Mouse (Mus musculus): ENCODE results near the gene Gm7247.
"Not testable (repeated sequence)": the region's sequence is repeated elsewhere in the genome, so short reads cannot be mapped to it uniquely, and the experiment has no call there.

The Gm7247 gene

DNA sequence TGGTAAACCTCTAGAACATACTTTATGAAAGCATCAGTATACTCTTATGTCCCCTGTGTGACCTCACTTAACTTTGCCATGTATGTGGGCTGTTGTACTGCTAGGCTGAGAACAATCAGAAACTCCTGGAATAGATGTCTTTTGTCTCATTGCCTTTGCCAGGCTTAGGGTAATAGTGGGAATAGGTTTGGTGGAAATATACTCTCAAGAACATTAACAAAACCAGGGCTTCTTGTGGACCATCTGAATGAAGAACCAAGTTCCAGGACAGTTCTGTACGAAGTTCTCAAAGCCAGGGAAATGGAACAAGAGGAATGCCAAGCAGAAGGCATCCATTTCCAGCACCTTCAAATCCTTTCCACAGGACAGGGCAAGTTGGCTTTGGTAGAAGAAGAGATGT is at the start of gene Gm7247:
TSS of gene Gm7247 (plus strand) at position 301 of the 400 bp plus-strand sequence.
- no peak for DNase-seq (ENCODE audit: low read depth, low spot score)

DNA sequence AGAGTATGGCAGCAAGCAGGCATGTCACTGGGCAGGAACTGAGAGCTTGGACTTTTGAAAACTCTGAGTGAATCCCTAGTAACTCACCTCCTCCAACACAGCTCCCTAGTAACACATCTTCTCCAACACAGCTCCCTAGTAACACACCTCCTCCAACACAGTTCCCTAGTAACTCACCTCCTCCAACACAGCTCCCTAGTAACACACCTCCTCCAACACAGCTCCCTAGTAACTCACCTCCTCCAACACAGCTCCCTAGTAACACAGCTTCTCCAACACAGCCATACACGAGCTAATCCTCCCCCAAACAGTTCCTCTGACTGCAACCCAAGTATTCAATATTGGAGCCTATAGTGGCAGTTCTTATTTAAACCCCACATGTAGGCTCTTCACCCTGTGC is 37.6 kb upstream of the Gm7247 start:
- DNase-seq (ENCODE audit: low read depth, low spot score) = no peak

DNA sequence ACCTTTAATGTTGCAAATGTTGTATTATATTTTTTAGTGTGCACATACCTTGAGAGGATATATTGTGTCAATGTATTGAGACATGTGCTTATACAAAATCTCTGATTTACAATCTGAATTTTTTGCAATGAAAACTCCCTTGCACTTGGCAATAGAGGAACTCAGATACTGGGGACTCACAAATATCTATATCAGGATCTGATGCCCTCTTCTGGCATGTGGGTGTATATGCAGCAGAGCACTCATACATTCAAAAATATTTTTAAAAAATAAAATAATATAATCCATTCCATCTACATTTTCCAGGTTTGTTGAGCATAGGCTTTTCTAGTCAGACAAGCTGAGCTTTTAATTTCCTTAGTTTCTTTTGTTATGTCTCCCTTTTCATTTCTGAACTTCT is 15.5 kb upstream of the Gm7247 start:
- no peak for DNase-seq (ENCODE audit: low read depth, low spot score)

DNA sequence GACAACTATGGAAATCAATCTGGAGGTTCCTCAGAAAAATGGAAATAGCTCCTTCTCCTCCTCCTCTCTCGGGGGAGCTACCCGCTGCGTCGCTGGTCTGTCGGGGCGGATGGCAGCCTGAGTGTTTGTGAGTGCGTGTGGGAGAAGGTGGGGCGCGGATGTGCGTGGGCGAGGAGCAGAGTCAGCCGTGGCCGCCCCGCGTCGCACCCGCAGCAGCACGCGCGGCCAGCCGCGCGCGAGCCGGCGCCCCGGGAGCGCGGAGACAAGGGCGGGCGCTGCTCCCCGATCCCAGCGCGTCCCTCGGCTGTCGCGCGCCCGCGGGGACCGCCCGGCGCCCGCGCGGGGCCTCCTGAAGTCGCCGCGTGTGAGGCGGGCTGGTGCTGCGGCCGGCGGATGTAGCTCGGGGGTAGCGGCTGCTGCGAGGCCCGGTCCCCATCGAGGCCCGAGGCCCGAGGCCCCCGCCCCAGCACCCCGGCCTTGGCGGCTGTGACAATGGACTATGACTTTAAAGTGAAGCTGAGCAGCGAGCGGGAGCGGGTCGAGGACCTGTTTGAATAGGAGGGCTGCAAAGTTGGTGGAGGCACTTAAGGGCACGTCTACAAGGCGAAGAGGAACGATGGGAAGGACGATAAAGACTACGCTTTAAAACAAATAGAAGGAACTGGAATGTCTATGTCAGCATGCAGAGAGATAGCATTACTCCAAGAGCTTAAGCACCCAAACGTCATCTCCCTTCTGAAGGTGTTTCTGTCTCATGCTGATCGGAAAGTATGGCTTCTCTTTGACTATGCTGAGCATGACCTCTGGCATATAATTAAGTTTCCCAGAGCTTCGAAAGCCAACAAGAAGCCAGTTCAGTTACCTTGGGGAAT is 3.2 kb upstream of the Gm7247 start:
- DNase-seq (ENCODE audit: low read depth, low spot score) = peak; percentile 2

DNA sequence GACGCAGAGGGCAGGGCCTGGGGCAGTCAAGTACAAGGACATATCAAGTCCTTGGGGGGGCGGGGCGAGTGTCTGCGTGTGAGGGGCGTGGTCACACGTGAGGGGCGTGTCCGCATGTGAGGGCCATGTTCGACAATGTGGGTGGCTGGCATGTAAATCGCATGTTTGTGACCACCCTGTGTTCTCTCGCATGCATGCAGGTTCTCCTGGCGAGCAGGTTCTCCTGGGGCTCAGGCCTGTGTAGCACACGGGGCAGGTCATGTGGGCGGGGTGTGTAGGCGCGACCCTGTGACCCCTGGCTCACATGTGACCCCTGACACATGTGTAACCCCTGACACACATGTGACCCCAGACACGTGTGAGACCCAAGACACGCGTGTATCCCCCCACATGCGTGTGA is 21.2 kb downstream of the Gm7247 start:
- DNase-seq (ENCODE audit: low read depth, low spot score) = no peak

DNA sequence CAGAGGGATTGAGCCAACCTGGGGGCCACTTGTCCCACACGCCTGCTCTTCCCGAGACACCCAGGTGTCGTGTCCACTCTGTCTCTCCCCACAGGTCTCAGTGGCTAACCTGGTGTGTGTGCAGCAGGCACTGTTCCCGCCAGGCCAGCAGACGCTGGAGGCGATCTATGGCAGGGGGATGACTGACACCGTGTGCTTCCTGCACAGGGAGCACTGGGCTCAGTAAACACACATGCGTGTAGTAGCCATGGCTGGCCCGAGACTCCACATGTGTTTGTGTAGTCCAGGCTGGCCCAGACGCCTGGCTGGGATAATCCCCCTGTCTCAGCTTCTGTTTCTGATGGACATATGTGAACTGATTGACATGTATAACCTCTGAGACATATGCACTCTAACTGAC is 22.8 kb downstream of the Gm7247 start:
- no peak for DNase-seq (ENCODE audit: low read depth, low spot score)

DNA sequence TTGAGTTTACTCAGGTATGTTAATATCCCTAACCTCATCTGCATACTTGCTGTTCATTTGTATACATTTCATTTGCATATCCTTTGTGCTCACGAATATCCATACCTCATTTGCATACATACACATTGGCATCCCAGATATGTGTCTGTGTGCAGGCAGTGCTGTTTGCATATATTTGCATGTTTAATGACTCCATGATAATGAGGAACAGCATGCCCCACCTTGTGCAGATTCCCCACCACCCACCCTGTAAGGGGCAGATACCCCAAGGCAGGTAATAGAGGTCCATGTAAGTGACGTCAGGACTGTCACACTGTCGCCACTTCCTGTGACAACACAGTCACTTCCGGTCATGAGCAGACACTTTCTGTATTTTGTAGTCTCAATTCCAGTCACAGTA is 24.2 kb downstream of the Gm7247 start:
- DNase-seq (ENCODE audit: low read depth, low spot score) = no peak

DNA sequence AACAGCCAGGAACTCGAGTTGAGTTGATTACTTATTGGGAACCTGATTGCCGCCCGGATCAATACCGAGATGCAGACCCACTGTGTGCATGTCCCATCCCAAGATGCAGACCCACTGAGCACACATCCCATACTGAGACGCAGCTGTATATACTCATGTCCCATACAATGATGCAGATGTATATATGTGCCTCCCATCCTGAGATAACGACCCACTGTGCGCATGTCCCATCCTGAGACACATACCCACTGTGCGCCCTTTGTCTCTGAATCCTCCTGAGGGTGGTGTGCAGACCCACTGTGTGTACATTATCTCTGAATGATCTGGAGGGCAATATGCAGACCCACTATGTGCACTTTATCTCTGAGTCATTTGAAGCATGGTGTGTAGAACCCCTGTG is 26.2 kb downstream of the Gm7247 start:
- no peak for DNase-seq (ENCODE audit: low read depth, low spot score)

DNA sequence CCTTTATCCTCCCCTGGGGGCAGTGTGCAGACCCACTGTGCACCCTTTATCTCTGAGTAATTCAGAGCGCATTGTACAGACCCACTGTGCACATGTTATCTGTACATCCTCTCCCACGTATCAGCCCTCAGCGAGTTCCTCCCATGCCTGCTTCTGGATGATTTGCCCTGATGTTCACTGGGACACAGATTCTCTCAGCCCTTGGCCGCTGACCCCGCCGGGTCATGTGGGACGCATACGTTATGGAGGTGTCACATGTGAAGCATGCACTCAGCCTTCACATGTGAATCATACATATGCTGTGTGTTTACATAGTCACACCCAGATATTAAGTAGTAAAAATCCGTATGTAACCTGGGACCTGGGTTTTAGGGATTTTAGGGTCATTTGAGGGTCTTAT is 26.7 kb downstream of the Gm7247 start:
- no peak for DNase-seq (ENCODE audit: low read depth, low spot score)

DNA sequence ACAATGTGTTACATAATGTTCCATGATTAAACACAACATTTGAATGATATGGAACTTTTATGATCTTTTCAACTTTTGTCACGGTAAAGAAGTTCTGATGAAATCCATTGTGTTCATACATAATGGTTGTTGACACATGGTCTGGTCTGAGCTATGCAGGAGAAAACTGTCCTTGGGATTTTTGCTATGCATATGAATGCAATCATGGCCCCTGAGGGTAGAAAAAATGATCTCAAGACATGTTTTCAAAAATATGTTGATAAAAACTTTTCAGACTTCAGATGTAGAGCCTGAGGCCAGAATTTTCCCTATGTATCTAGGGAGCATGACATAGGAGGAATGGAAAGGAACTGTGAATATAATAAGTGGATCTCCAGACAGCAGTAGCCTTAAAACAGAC is 49.0 kb downstream of the Gm7247 start, which contains the start of gene Vmn2r88:
TSS of gene Vmn2r88 (plus strand) at position 301 of the 400 bp plus-strand sequence.
- DNase-seq (ENCODE audit: low read depth, low spot score) = no peak

DNA sequence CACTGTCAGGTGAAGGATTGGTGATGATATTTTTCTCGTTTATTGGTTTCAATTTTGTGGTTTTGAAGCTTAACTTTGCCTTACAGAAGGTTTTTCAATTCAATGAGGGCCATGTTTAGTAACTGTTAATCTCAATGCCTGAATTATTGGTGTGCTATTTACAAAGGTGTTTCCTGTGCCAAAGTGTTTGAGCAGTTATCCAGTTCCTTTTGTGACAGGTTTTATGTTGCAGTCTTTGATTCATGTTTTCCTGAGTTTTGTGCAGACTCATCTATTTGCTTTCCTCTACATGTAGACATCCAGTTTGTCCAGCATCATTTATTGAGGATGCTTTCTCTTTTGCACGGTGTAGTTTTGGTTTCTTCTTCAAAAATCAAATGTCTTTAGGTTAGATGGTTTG is 62.3 kb downstream of the Gm7247 start:
- no peak for DNase-seq (ENCODE audit: low read depth, low spot score)

DNA sequence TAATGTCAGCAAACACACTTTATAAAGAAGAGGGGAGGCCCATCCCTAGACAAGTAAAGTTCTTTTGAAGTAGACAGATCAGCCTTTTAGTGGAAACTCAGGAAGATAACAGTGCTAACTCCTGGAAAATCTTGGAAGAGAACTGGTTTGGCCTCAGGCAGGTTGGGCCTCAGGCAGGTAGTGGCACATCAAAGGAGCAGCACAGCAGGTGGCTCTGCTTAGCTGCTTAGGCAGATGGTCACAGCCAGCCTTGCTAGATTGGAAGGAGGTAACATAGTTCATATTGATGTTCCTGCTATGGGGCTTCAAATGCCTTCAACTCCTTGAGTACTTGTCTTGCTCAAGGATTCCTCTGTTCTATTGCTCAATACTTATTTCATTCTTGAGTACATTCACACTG is 68.6 kb downstream of the Gm7247 start:
- DNase-seq (ENCODE audit: low read depth, low spot score) = not testable (repeated sequence)

DNA sequence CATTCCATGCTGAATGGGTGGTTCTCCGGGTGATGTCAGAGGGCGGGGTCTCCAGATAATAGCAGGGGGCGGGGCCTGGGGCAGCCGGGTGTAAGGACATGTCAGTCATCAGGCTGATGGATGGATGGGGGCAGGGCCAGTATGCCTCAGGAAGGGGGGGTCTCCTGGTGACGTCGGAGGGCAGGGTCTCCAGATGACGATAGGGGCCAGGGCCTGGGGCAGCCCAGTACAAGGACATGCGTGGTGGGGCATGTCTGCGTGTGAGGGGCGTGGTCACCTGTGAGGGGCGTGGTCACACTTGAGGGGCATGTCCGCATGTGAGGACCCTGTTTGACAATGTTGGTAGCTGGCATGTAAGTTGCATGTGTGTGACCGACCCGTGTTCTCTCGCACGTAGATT is 73.0 kb downstream of the Gm7247 start:
- no peak for DNase-seq (ENCODE audit: low read depth, low spot score)

DNA sequence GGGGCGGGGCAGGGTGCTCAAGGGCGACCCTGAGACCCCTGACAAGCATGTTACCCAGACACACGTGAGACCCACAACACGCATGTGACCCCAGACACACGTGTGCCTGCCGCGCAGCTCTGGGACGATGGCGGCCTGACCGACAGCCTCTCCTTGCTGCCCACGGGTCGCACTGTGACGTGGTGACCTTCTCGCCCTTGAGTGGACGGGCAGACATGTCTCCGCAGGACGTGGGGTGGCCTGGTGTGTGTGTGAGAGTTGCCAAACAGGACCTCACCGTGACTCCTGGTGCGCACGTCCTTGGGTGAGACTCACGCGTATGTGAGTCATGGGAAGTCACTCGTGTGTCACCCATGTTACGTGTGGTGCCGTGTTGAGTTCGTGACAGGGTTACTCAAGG is 73.5 kb downstream of the Gm7247 start:
- DNase-seq (ENCODE audit: low read depth, low spot score) = no peak

DNA sequence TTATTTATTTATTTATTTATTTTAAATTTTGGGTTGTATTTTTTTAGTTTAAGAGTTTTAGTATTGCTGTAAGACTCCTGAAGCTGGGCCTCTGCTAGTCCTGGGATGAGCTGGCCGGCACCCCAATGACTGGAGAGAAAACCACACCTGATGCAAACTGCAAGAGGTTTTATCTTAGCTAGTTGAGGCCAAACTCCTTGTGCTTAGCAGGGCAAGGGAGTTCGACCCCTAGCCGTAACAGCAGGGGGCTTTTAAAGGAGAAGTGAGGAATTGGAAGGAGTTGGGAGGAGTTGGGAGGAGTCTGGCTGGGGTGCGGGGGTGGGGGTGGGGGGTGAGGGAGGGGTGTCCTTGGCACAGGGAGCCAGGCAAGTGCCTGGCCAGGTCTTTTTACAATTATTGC is 77.4 kb downstream of the Gm7247 start:
- no peak for DNase-seq (ENCODE audit: low read depth, low spot score)

DNA sequence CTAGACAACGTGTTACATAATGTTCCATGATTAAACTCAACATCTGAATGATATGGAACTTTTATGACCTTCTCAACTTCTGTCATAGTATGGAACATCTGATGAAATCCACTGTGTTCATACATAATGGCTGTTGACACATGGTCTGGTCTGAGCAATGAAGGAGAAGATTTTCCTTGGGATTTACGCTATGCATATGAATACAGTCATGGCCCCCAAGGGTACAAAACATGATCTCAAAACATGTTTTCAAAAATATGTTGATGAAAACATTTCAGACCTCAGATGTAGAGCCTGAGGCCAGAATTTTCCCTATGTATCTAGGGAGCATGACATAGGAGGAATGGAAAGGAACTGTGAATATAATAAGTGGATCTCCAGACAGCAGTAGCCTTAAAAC is 90.0 kb downstream of the Gm7247 start, which contains the start of gene Vmn2r89:
TSS of gene Vmn2r89 (plus strand) at position 301 of the 400 bp plus-strand sequence.
- not testable (repeated sequence) for DNase-seq (ENCODE audit: low read depth, low spot score)

DNA sequence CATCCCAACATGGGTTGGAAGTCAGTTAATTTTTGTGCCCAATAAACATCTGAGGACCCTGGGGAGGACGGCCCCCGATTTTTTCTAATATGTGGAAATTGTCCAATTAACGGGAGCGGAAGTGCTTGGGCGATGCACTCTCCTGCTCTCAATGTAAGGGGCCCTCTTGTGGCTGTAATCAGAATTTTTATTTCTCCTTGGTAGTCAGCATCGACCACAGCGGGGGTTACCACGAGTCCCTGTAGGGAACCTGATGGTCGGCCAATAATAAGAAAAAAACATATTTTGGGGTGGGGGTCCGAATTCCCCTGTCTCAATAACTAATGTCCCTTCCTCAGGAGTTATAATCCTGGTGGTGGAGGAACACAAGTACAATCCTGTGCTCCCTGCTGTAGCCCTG is 118.7 kb downstream of the Gm7247 start:
- DNase-seq (ENCODE audit: low read depth, low spot score) = not testable (repeated sequence)

DNA sequence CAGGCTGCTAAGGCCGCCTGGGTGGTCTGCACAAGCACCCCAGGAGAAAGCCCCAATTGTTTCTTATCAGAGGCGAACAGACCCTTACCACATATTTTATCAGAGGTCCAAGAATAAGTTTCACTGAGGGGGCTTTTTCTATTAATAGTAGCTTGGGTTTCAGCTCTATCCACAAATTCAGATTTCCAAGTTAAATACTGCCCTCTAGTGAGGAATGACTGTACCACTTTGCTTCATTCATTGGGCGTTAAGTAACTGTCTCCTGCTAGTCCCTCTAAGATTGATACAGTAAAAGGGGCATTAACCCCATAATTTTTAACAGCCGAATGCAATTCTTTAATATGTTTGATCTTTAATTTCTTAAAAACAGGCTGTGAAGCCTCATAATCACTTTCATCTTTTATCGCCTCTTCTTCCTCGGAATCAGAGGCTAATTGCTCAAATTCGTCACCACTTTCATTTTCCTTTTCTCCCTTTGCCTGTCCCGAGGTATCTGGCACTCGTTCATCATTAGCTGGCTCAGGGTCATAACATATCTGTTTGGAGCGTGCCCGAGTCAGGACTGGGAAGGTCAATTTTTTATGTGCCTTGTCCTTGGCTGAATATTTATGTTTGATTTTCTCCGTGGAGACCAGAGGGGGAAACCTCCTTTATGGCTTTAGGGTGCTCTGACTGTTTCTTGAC is 119.9 kb downstream of the Gm7247 start:
- not testable (repeated sequence) for DNase-seq (ENCODE audit: low read depth, low spot score)

DNA sequence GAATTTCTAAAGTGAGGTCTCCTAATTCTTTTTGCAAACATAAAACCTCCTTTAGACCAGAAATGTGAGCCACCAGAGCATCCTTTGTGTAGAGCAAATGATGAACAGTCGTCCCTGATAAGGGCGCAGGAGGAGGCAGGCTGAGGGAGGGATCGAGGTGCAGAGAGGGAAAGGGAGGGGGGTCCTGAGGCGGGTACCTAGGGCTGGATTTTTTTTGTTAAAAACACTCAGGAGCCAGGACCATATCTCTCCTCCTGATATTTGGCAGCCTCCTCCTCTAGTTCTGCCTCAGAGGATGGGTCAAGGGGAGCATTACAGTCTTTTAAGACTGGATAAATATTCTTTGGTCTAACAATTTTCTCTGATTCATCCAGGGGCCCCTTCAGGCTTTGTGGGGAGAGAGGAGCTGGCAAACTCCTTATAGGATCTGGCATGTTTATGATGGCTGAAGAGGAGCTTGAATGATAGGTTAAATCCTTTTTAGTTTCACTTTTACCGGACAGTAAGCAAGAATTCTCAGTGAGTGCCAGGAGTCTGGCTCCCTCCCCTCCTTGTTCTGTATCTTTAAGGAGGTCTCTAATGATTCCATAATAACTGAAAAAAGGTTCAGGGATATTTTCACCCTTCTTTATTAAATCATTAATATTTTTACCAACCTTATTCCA is 120.6 kb downstream of the Gm7247 start:
- DNase-seq (ENCODE audit: low read depth, low spot score) = no peak

DNA sequence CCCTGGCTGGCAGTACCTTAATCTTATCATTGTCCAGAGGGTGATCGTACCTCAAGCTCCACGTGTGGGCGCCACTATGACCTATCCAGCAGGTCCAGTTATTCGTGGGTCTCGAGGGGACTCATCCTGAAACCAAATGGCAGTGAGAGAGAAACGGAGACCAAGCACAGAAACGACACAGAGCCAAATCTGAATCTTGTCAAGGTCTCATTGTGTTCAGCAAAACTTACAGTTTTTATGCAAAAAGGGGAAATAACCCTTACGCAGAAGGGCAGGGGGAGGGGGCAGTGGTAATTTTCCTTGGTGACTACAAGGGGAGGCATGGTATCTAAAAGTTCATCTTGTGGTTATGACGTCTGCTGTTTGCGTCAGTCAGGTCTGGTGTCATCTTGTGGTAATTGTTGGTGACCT is 121.4 kb downstream of the Gm7247 start:
- DNase-seq (ENCODE audit: low read depth, low spot score) = not testable (repeated sequence)

DNA sequence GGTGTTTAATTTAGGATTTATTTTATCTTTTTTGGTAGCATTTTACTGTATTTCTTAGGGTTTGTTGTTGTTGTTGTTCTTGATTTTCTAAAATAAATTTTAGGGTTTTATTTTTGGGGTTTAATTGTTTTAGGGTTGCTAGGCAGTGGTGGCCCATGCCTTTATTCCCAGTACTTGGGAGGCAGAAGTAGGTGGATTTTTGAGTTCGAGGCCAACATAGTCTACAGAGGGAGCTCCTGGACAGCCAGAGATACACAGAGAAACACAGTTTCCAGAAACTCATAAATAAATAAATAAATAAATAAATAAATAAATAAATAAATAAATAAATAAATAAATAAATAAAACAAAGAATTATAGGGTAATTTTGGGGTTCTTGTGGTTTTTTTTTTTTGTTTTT is 122.1 kb downstream of the Gm7247 start:
- DNase-seq (ENCODE audit: low read depth, low spot score) = no peak

DNA sequence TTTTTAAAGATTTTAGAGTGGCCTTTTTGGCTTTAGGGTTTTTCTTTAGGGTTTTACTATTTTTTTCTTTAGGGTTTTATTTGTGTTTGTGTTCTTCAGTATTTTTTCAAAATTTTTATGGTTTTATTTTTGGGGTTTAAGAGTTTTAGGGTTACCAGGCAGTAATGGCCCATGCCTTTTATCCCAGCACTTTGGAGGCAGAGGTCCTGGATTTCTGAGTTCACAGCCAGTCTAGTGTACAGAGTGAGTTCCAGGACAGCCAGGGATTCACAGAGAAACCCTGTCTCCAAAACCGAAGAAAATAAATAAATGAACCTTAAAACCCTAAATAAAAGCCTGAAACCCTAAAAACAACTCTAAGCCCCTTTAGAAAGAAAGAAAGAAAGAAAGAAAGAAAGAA is 124.6 kb downstream of the Gm7247 start:
- no peak for DNase-seq (ENCODE audit: low read depth, low spot score)
